Mouse (Mus musculus): ENCODE measurements around the gene Oas1a.
A peak's percentile ranks its signal among the peaks of the same experiment; 100 is the strongest.
"Not testable (repeated sequence)": the region's sequence is repeated elsewhere in the genome, so short reads cannot be mapped to it uniquely, and the experiment has no call there.

The Oas1a gene

GRCm38 (mm10) chr5:120906791-120907733 lies at the start of gene Oas1a:
Gene Oas1a, minus strand, starts transcription at chr5:120907521.
- not testable (repeated sequence) for DNase-seq (ENCODE audit: low spot score)

GRCm38 (mm10) chr5:120953974-120954373 lies 46.7 kb upstream of the Oas1a start:
- peak; percentile 12 for DNase-seq (ENCODE audit: low spot score)

GRCm38 (mm10) chr5:120952242-120952770 lies 45.0 kb upstream of the Oas1a start:
- no peak for DNase-seq (ENCODE audit: low spot score)

GRCm38 (mm10) chr5:120942076-120942475 lies 34.8 kb upstream of the Oas1a start:
- DNase-seq (ENCODE audit: low spot score) = no peak

- DNase-seq (ENCODE audit: low spot score) = no peak
Measured at GRCm38 (mm10) chr5:120938586-120938985, 31.3 kb upstream of the Oas1a start.

- no peak for DNase-seq (ENCODE audit: low spot score)
Measured at GRCm38 (mm10) chr5:120937841-120938240, 30.5 kb upstream of the Oas1a start.

GRCm38 (mm10) chr5:120933966-120934365 lies 26.6 kb upstream of the Oas1a start:
- no peak for DNase-seq (ENCODE audit: low spot score)

GRCm38 (mm10) chr5:120927036-120927435 lies 19.7 kb upstream of the Oas1a start:
- no peak for DNase-seq (ENCODE audit: low spot score)

- not testable (repeated sequence) for DNase-seq (ENCODE audit: low spot score)
Measured at GRCm38 (mm10) chr5:120926311-120926710, 19.0 kb upstream of the Oas1a start.

GRCm38 (mm10) chr5:120924520-120924919 lies 17.2 kb upstream of the Oas1a start:
- not testable (repeated sequence) for DNase-seq (ENCODE audit: low spot score)

GRCm38 (mm10) chr5:120923969-120924368 lies 16.6 kb upstream of the Oas1a start:
- no peak for DNase-seq (ENCODE audit: low spot score)

- no peak for DNase-seq (ENCODE audit: low spot score)
Measured at GRCm38 (mm10) chr5:120920296-120920695, 13.0 kb upstream of the Oas1a start.

GRCm38 (mm10) chr5:120919156-120919935 lies 12.0 kb upstream of the Oas1a start:
- not testable (repeated sequence) for DNase-seq (ENCODE audit: low spot score)

- not testable (repeated sequence) for DNase-seq (ENCODE audit: low spot score)
Measured at GRCm38 (mm10) chr5:120914204-120914603, 6.9 kb upstream of the Oas1a start, which contains the start of gene Oas1d. Gene Oas1d, plus strand, starts transcription at chr5:120914536.

- no peak for DNase-seq (ENCODE audit: low spot score)
Measured at GRCm38 (mm10) chr5:120908196-120908920, 1.0 kb upstream of the Oas1a start.

- DNase-seq (ENCODE audit: low spot score) = no peak
Measured at GRCm38 (mm10) chr5:120902056-120902455, 5.3 kb downstream of the Oas1a start.

GRCm38 (mm10) chr5:120900666-120901065 lies 6.7 kb downstream of the Oas1a start:
- DNase-seq (ENCODE audit: low spot score) = no peak

GRCm38 (mm10) chr5:120898726-120899125 lies 8.6 kb downstream of the Oas1a start:
- no peak for DNase-seq (ENCODE audit: low spot score)

- no peak for DNase-seq (ENCODE audit: low spot score)
Measured at GRCm38 (mm10) chr5:120898307-120898706, 9.0 kb downstream of the Oas1a start.

GRCm38 (mm10) chr5:120895231-120895900 lies 12.0 kb downstream of the Oas1a start:
- no peak for DNase-seq (ENCODE audit: low spot score)

GRCm38 (mm10) chr5:120894692-120895091 lies 12.6 kb downstream of the Oas1a start:
- DNase-seq (ENCODE audit: low spot score) = not testable (repeated sequence)
